Mouse (Mus musculus) heart, adult 11 months (tissue): ENCODE results near the gene Rnasek.

Experiments
- DNase-seq: peaks from one replicate; pipeline ENCODE4 v3.0.0; 2022

The Rnasek gene

DNA sequence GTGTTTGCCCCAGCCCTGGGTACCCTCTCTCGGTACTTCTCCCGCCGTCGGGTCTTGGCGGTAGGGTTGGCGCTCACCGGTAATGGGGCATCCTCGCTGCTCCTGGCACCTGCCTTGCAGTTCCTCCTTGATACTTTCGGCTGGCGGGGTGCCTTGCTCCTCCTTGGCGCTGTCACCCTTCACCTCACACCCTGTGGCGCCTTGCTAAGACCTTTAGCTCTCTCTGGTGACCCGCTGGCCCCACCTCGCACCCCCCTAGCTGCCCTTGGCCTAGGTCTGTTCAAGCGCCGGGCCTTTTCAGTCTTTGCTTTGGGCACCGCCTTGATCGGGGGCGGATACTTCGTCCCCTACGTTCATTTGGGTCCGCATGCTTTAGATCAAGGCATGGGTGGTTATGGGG, 24.3 kb downstream of the Rnasek start:
- DNase-seq, result peak; percentile 94

DNA sequence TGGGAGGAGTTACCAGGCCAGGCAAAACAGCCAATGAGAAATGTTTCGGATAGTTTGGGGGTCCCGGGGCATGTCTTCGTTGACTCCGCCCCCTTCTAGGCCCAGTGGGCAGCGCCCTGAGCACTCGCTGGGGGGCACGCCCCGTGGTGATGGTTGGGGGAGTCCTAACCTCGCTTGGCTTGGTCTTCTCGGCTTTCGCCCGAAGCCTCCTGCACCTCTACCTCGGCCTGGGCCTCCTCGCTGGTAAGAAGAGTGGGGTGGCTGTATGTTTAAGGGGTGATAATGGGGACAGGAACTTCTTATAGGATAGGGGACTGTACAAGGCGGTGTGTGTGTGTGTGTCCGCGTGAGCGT, 24.8 kb downstream of the Rnasek start:
- peak; percentile 93 for DNase-seq

DNA sequence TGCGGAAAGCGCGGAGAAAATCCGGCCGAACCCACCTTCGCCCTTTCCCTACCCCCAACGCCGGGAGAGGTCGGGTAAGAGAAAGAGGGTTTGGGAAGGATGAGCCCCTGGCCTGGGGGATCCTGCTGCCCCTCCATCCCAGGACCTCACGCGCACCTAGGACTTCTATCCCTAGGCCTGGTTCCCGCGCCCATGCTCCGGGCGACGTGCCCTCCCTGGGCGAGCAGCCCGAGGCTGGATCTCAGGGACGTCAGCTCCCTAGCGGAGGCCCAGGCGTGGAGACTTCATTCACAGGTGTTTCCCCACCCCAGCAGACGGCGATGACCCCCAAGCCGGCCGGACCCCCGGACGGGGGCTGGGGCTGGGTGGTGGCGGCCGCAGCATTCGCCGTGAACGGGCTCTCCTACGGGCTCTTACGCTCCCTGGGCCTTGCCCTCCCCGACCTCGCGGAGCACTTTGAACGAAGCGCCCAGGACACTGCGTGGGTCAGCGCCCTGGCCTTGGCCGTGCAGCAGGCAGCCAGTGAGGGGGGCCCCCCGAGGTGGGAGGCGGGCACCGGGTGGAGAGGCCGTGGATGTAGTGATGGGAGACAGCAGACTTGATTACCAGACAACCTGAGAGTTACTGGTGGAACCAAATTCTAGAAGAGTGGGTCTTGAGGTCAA, 25.3 kb downstream of the Rnasek start:
- peak; percentile 93 for DNase-seq

DNA sequence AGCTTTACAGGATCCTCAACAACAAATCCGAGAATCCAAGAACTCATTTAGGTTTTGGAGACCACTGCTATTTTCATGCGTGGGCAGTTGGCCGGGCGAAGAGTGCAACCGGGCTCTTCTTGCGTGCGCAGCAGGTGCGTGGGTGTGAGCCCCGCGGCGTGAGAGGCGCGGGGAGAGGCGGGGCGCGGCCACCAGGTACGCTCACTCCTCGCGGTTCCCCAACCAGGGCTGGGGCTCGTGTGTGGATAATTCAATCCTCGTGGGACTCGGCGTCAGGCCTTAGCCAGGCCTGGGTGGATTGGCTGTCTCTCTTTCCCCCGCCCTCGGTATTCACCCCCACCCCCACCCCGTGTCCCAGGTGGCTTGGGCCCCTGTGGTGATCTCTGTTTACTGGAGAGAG, 25.9 kb downstream of the Rnasek start:
- no peak for DNase-seq

DNA sequence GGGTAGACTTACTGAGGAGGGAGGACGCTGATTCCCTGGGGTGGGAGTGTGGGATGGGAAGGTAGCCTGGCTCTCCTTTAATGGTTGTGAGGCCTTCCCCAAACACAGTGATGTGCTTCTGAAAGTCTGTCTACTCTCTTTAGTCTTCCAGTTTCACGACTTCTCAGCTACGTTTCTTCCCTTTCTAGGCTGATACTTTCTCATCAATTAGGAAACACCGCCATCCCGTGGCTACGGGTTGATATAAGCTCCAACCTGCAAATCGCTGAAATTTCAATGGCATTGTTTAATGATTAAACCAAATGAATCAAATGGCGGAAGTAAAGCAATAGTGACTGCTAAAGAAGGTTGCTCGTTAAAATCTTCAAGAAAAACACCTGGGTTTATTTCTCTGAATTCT, 26.7 kb downstream of the Rnasek start:
- DNase-seq, result peak; percentile 93

DNA sequence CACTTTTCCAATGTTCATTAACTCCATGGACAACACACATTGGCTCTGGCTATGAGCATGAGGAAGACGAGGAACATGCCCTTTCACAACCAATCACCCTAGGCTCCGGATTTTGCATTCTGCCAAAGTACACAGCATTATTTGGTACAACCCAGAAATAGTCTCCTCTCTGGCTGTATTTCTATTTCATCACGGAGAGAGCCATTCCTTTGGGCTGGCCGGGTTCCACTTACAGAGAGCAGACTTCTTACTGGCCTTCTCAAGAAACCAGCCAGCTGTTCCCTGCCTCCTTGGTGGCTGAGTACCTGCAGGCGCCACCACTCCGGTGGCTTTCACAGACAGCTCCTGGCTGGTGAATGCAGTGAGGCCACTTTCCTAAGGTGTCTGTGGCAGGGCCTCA, 27.2 kb downstream of the Rnasek start, which contains the start of gene Slc16a11:
Slc16a11 (plus strand) TSS at position 330 of the 400 bp plus-strand sequence.
- peak; percentile 93 for DNase-seq

DNA sequence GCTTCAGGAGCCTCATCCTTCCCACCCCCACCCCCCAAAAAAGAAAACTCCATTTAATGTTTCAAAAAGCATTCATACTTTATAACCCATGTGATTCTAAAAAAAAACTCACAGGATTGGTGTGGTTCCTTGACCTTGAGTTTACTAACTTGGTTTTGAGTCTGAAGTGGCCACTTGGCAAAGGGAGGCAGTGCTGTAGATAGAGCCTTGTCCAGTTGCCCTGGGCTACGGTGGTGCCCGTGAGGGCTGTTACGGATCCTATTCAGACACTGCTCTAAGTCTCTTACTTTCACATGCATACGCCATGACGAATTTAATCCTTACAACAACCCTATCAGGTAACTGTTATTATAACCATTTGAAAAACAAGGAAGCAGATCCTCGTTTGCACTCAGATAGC, 27.7 kb downstream of the Rnasek start:
- peak; percentile 87 for DNase-seq

DNA sequence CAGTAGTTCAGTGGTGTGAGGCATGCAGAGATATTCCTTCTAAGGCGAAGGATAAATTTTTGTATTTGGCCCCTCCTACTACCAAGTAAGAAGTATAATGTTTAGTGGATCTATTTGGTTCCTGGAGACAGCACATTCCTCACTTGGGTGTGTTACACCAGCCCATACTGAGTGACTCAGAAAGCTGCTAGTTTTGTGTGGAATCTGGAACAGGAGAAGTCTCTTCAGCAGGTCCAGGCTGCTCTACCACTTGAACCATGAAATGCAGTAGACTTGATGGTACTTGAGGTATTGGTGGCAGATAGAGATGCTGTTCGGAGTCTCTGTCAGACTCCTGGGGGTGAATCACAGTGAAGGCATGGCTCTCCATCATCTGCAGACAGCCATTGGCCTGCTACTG, 29.0 kb downstream of the Rnasek start:
- DNase-seq, result no peak

DNA sequence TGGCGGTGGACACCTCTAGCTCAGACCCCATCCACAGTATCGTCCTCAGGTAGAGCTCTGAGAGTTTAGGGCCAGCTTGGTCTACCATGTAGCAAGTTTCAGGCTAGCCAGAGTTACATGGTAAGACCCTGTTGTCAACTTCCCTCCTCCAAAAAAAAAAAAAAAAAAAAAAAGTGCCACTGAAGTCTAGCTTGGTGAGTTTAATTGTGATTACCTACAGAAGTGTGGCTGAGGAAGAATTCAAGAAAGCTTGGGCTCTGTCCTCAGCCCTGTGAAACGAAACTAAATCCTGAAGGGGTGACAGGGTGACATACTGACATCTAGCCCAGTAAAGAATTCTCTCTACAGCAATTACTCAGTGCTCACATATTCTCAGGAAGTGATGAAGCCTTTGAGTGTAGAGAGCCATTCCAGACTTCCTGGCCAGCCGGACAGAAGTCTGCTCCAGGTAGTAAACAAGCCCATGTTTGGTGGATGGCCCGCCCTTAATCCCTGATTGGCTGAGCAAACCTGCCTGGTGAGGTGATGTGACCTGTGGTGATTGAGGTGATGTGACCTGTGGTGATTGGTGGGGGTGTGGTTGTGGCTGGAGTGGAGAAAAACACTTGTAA, 30.8 kb downstream of the Rnasek start:
- peak; percentile 89 for DNase-seq

DNA sequence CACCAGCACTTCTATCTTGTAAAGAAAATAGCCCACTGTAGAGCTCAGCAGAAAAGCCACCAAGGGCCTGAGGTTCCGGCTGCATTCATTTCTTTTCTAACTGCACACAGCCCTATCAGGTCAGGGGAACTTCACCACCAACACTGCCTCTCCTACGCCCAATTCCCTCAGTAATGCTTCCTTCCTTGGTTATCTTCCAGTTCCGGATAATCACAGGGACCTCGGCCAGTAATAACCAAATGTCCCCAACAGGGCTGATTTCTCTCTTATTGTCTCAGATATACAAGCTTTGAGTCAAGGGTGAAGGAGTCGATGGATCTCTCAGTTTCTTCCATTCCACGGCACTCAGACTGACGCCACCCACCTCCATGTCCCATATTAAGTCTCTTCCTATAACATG, 32.4 kb downstream of the Rnasek start:
- DNase-seq, result peak; percentile 89

DNA sequence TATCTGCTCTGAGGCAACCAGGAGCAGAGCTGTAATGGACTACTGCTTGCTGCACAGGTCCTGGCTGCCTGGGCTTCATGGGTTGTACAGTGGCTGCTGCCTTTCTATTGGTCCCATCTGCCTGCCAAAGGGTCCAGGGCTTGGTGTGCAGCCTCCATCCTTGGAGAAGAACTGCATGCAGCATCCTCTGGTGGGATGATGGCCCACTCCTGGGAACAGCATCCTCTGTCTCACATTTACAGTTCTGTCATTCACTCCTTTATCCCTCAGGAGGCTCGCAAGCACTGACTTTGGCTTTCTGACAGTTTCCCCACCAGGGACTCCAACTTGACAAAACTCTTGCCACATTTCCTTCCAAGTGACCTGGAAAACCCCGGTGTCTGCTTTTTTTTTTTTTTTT, 32.8 kb downstream of the Rnasek start:
- DNase-seq, result peak; percentile 91

DNA sequence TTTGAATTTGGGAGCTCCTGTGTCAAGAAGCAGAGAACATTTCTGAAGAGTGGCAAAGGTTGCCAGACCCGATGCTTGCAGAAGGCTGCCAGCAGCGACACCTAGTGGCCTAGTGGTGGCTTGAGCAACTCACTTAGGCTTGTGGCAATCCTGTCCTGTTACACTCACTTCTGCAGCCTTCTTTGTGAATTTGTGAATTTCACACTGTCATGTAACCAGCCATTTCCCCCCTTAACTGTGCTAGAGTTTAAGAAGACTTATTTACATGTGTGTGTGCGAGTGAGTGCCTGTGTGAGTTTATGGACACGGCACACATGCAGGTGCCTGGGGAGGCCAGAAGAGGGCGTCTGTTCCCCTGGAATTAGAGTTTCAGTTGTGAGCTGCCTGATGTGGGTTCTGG, 38.0 kb downstream of the Rnasek start:
- peak; percentile 93 for DNase-seq

DNA sequence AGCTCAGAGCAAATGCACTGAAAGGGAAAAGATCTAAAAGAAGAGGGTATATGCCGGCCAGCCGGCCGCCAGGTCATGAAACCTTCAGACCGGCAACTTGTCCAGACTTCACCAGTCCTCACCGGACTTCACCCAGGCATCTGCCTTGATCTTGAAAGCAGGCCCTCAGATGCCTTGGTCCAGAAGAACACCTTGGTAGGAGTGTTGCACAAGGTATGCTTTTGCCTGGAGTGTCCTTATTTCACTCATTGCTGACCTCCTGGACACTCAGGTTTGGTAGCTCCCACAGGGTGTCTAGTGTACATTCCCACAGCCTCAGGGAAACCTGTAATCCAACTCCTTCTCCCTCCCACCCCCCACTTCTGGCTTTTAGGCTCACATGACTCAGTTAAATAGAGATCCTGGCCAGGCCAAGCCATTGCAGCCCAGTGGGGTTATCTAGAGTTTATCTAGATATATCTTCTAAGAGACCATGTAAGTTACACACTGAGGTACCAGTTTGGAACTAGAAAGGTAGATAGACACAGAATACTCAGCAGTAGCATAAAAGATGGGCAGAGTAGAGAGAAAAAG, 39.5 kb downstream of the Rnasek start:
- peak; percentile 88 for DNase-seq

DNA sequence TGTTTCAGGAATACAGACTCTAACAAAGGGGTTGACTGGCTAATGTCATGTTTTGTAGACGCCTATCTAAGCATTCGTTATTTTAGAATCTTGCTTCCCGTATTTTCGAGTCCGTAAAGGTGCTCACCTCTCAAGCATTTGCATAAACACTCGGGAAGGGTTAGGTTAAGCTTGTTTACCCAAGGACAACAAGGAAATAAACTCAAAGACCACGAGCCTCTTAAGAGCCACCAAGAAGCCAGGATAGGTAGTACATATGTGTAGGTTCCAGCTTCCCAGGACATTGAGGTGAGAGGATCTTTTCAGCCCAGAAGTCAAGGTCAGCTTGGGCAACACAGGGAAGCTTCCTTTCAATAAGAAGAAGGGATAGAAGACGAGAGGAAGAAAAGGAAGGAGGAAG, 40.5 kb downstream of the Rnasek start:
- no peak for DNase-seq

DNA sequence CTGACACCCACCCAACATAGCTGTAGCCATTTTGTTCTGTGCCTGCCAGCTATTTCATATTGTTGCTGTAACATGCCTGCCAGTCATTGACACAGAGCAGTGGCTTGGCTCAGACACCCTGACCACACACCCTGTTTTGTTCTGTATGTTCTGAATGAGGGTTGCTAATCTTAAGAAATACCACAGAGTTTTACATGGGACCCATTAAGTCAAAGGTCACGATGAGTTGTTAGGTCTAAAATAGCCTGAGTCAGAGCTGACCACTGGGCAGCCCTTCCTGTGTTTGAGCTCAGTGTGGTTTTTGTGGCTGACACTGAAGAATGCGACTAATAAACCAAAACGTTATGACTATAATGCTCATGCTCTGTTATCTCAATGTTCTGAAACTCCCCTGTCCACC, 41.3 kb downstream of the Rnasek start:
- peak; percentile 79 for DNase-seq

DNA sequence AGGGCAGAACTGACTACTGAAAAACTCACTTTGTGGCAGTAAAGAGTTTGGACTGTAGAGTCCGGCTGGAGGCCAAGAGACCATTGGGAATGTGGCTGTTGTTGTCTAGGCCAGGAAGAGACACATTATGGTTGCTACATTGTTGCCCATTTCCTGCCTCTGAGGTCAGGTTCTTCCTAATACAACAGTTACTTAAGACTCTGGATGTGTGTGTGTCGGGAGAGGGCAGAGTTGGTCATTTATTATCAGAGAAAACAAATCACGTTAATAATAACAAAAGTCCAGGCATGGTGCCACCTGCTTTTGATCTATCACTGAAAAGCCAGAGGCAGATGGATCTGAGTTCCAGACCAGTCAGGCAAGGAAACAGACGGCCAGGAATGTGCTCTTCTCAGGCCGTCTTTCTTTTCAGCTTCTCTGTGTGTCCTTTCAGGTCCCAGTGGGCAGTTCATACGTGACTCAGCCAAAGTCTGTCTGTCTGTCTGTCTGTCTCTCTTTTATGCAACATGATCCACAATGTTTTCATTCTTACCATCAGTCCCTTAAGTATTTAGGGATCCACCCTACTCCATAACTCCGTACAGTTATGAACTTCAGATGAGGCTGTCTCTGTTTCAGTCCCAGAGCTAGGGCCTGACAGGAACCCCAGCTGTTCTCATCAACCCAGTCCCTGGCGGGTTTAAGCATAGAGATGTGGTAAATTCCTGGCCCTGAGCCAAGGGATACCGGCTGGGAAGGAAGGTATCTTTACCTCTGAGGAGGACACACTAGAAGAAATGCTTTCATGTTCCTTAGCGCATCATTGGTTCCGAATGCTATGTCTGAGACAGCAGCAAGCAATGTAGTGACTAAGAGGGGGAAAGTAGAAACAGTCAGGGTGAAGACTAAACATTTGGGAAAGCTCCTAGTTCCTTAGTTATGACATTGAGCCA, 46.0 kb downstream of the Rnasek start:
- peak; percentile 84 for DNase-seq

DNA sequence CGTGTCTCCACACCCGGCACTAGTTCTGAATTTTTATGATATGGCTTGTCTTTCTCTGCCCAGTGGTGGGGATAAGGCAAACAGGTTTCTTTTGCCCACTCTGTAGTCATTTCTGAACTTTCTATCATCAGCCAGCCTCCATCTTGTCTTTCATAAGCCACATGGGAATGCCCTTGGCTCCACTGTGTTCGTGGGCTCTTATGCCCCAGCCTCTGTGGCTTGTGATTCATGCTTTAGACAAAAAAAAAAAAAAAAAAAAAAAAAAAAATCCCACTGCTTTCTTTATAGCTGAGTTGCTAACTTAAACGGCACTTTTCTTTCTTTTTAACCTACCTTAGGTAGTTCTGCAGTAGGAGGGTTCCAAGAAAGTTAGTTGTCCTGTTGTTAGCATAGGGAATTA, 47.5 kb downstream of the Rnasek start:
- no peak for DNase-seq

DNA sequence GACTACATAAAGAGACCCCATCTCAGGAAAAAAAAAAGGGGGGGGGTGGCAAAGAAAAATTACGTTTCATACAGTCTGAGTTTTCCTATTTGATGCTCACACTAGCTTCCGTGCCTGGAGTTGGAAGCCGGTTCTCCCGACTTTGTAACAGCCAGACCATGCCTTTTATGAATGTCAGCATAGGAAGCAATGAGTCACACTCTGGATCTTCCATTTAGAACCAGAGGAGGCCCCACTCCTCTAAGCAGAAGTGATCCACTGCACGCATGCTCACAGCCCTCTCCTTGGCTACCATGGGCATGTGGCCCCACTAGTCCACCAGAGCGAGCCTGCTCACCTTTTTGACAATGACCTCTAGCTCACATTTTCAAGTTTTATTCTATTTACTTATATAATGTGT, 48.5 kb downstream of the Rnasek start:
- DNase-seq, result peak; percentile 92

DNA sequence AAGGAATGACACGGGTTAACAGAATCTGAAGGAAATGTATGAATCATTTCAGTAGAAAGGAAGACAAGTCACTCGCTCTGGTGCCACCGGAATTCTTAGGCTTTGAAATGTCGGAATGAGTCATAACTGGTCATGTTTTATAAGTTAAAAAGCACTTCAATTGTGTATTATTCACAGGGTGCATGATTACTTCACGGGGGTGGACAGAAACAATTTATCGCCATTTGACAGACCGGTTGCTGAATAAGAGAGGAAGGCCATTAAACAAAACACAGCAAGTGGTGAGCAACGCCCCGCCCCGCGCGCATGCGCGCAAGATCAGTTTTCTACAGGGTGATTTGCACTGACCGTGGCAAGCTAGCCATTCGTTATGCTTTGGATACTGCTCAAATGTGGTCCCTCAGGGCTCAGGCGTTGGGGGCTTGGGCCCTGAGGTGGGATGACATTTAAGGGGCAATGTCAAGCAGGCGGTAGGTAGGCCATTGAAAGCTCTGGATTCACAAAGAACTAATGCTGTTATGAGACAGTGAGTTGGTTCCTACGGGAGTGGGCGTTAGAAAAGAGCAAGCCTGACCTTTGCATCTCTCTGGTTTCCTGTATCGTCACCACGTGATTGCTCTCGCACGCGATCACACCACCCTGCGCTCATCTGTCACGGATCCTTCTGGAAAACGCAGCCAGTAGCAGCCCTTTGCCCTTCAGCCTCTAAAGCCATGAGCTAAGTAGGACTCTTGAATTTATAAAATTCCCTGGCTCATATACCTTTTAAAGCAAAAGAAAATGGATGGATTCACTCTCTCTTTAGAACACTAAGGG, 50.1 kb downstream of the Rnasek start:
- peak; percentile 82 for DNase-seq
